Mouse (Mus musculus): Measurements from ENCODE around the gene Asprv1. TPM values are rescaled to one million over a fixed set of nuclear protein-coding genes. Genes with fewer than 3 reads are reported as not detected.

Asprv1 gene
- polyA plus RNA-seq, 1 experiment = 2.0 TPM

- DNase-seq (ENCODE audit: low read depth) = peak; percentile 51
These were observed 33.3 kb upstream of the Asprv1 start for GRCm38 (mm10) chr6:86594636-86595035.

DNA sequence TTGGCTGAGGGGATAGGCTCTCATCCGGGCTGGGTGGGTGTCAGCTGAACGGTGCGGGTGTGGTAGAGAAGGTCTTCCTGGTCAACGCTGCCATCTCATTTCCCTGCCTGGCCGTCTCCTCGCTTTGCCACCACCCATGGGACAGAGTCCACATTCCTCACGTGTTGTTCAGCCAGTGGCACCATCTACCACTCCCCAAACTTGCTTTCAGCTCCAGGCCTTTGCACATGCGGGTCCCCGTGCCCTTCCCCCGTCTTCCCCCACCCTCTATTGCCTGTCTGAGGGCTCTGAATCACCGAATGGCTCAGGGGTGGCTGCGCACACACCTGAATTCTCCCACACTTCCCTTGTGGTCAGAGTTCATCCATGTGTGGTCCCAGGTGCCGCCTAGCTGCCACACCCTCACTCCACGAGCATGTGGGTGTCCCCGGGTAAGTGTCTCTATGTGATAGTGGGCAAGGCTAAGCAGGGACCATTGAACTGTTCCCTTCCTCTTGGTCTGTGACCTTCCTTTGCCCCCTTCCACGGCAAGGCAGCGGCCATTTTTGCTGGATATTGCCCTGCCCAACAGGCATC is 32.0 kb upstream of the Asprv1 start:
- DNase-seq (ENCODE audit: low read depth) = no peak
- TF ChIP-seq CTCF (IDR thresholded peaks at IDR 0.05; ENCODE audit: borderline replicate concordance, extremely low read depth, insufficient read depth, insufficient read length) (no peak), POLR2A (IDR thresholded peaks at IDR 0.05; ENCODE audit: borderline replicate concordance, extremely low read depth, insufficient read depth, insufficient read length, poor library complexity, severe bottlenecking) (no peak)

More at GRCm38 (mm10) chr6:86594636-86595035, 33.3 kb upstream of the Asprv1 start:
- TF ChIP-seq POLR2A (IDR thresholded peaks at IDR 0.05; ENCODE audit: borderline replicate concordance, extremely low read depth, insufficient read depth, insufficient read length, poor library complexity, severe bottlenecking) = no peak
- TF ChIP-seq CTCF (IDR thresholded peaks at IDR 0.05; ENCODE audit: borderline replicate concordance, extremely low read depth, insufficient read depth, insufficient read length) = no peak

GRCm38 (mm10) chr6:86598742-86599193 is 29.2 kb upstream of the Asprv1 start:
- TF ChIP-seq POLR2A (IDR thresholded peaks at IDR 0.05; ENCODE audit: borderline replicate concordance, extremely low read depth, insufficient read depth, insufficient read length, poor library complexity, severe bottlenecking) (no peak), CTCF (IDR thresholded peaks at IDR 0.05; ENCODE audit: borderline replicate concordance, extremely low read depth, insufficient read depth, insufficient read length) (no peak)
- DNase-seq (ENCODE audit: low read depth) = no peak

GRCm38 (mm10) chr6:86599197-86599596 is 28.8 kb upstream of the Asprv1 start:
- no peak for TF ChIP-seq POLR2A (IDR thresholded peaks at IDR 0.05; ENCODE audit: borderline replicate concordance, extremely low read depth, insufficient read depth, insufficient read length, poor library complexity, severe bottlenecking)
- peak; percentile 91 for TF ChIP-seq CTCF (IDR thresholded peaks at IDR 0.05; ENCODE audit: borderline replicate concordance, extremely low read depth, insufficient read depth, insufficient read length)
- peak; percentile 65 for DNase-seq (ENCODE audit: low read depth)

DNA sequence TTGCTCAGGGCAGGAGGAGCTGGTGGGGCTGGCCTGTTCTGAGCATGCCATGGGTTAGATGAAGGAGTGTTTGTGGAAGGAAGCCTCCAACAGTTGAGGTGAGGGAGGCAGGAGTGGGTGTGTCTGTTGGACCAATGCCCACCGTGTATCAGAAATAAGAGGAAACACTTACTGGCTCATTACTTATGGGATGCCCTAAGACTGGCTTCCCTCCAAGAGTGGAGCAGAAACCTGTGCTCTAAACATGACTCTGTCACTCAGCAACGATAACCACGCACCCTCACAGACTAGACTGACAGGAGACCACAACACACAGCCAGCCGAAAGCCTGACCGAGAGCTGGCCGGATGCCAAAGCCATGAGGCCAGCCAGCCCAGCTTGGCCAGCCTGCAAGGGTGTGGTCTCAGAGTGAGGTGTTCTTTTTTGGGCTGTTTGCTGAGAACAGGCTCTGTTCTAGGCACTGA is 28.0 kb upstream of the Asprv1 start:
- TF ChIP-seq CTCF (IDR thresholded peaks at IDR 0.05; ENCODE audit: borderline replicate concordance, extremely low read depth, insufficient read depth, insufficient read length) (no peak), POLR2A (IDR thresholded peaks at IDR 0.05; ENCODE audit: borderline replicate concordance, extremely low read depth, insufficient read depth, insufficient read length, poor library complexity, severe bottlenecking) (no peak)

DNA sequence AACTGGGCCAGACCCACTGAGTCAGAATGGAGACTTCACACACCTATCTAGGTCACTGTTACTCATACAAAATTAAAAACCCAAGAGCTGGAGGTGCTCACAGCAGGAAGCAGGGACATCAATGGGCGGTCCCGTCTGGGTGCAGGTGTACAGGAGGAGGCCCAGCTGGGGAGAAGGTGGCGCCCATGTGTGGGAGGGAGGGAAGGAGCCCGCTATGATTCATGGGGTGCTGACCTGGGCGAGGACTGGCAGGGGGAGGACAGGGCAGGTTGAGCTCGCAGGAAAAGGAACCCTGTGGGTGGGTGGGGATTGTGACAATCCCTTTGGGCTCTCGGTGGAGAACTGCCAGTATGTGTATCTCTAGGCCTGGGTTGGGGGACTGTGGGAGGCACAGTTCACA is 22.7 kb upstream of the Asprv1 start:
- DNase-seq (ENCODE audit: low read depth) = no peak

More for the DNA sequence above, 28.0 kb upstream of the Asprv1 start:
- DNase-seq (ENCODE audit: low read depth) = peak; percentile 77

DNA sequence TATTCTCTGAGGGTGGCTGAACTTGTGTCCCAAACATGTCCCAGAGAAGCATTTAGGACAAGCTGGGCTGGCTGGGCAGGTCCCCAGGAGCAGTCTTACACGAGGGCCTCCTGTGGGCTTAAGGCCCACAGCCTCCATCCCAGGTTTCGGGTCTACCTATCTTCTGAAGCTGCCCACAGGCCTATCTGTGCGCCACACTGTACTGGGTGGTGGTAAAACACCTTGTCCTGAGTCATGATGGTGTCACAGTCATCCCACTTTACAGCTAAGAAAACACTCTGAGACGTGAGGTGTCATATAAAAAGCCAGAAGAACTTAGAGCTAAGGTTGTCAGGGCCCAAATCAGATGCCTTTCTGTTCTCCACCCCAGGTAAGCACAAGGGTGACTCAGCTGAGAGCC is 21.7 kb upstream of the Asprv1 start:
- TF ChIP-seq CTCF (IDR thresholded peaks at IDR 0.05; ENCODE audit: borderline replicate concordance, extremely low read depth, insufficient read depth, insufficient read length) (no peak), POLR2A (IDR thresholded peaks at IDR 0.05; ENCODE audit: borderline replicate concordance, extremely low read depth, insufficient read depth, insufficient read length, poor library complexity, severe bottlenecking) (no peak)

More for the DNA sequence above, 22.7 kb upstream of the Asprv1 start:
- TF ChIP-seq POLR2A (IDR thresholded peaks at IDR 0.05; ENCODE audit: borderline replicate concordance, extremely low read depth, insufficient read depth, insufficient read length, poor library complexity, severe bottlenecking) (no peak), CTCF (IDR thresholded peaks at IDR 0.05; ENCODE audit: borderline replicate concordance, extremely low read depth, insufficient read depth, insufficient read length) (no peak)

GRCm38 (mm10) chr6:86607471-86607870 is 20.5 kb upstream of the Asprv1 start:
- no peak for TF ChIP-seq POLR2A (IDR thresholded peaks at IDR 0.05; ENCODE audit: borderline replicate concordance, extremely low read depth, insufficient read depth, insufficient read length, poor library complexity, severe bottlenecking)
- TF ChIP-seq CTCF (IDR thresholded peaks at IDR 0.05; ENCODE audit: borderline replicate concordance, extremely low read depth, insufficient read depth, insufficient read length) = no peak
- DNase-seq (ENCODE audit: low read depth) = no peak

More for the DNA sequence above, 21.7 kb upstream of the Asprv1 start:
- DNase-seq (ENCODE audit: low read depth) = no peak

GRCm38 (mm10) chr6:86609235-86609634 is 18.7 kb upstream of the Asprv1 start:
- no peak for TF ChIP-seq CTCF (IDR thresholded peaks at IDR 0.05; ENCODE audit: borderline replicate concordance, extremely low read depth, insufficient read depth, insufficient read length)
- TF ChIP-seq POLR2A (IDR thresholded peaks at IDR 0.05; ENCODE audit: borderline replicate concordance, extremely low read depth, insufficient read depth, insufficient read length, poor library complexity, severe bottlenecking) = no peak
- DNase-seq (ENCODE audit: low read depth) = no peak

DNA sequence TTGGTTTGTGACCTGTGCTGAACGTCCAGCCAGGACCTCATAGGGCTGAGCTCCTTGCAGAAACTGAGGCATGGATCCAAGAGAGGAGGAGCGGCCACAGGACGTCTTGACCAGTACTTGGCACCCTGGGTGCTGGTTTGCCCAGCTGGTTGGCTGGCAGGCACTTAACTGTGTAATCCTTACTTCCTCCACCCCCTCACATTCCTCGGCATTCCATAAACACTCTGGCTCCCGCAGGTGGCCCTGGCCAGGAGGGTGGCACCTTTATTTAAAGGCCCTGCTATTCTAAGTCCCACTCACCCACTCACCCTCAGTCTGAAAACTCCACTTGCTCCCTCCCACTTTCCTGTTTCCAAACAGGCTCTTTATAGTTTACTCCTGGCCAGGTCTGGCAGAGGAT is 17.2 kb upstream of the Asprv1 start:
- DNase-seq (ENCODE audit: low read depth) = no peak
- TF ChIP-seq POLR2A (IDR thresholded peaks at IDR 0.05; ENCODE audit: borderline replicate concordance, extremely low read depth, insufficient read depth, insufficient read length, poor library complexity, severe bottlenecking) (no peak), CTCF (IDR thresholded peaks at IDR 0.05; ENCODE audit: borderline replicate concordance, extremely low read depth, insufficient read depth, insufficient read length) (no peak)

- no peak for DNase-seq (ENCODE audit: low read depth)
- no peak for TF ChIP-seq CTCF (IDR thresholded peaks at IDR 0.05; ENCODE audit: borderline replicate concordance, extremely low read depth, insufficient read depth, insufficient read length)
- no peak for TF ChIP-seq POLR2A (IDR thresholded peaks at IDR 0.05; ENCODE audit: borderline replicate concordance, extremely low read depth, insufficient read depth, insufficient read length, poor library complexity, severe bottlenecking)
These were observed 12.7 kb upstream of the Asprv1 start for GRCm38 (mm10) chr6:86615301-86615700.

DNA sequence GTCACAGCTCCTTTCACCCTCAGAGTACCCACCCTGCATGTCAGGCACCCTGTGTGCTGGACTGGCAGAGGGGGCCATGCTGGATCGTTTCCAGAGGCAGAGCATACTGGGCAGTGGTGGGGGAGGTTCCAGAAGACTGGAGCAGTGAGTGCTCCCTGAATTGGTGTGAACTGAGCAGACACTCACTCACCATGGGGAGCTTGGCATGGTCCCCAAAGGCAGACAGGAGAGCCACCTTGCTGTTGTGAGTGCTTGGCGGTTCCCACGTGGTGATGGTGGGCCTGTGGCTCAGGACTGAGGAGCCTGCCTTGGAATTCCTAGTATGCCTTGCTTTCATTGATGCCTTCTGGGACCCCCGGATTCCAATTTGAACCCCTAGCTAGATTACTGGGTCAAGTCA is 4.8 kb upstream of the Asprv1 start:
- TF ChIP-seq POLR2A (IDR thresholded peaks at IDR 0.05; ENCODE audit: borderline replicate concordance, extremely low read depth, insufficient read depth, insufficient read length, poor library complexity, severe bottlenecking) (no peak), CTCF (IDR thresholded peaks at IDR 0.05; ENCODE audit: borderline replicate concordance, extremely low read depth, insufficient read depth, insufficient read length) (no peak)
- DNase-seq (ENCODE audit: low read depth) = no peak
